Mouse (Mus musculus) lung, embryonic 16.5 days (tissue): ENCODE measurements around the gene Lgi4. TPM values are rescaled to one million over a fixed set of nuclear protein-coding genes. Genes with fewer than 3 reads are reported as not detected.
A peak's percentile ranks its signal among the peaks of the same experiment; 100 is the strongest.

Source experiments
- ATAC-seq: fragments of 200-750 bp; cut with Nextera tagmentation; 2 replicates; pipeline ENCODE4 v1.8.0; 2017; ENCODE audit warnings: low read depth, mild to moderate bottlenecking, moderate library complexity
- H3K27ac ChIP-seq: fragments of 300-500 bp; sonication (generic); 2 replicates; pipeline ENCODE4 v1.5.1; 2014; ENCODE audit warnings: mild to moderate bottlenecking, control low read depth, low read length
- H3K27me3 ChIP-seq: fragments of 300-500 bp; sonication (generic); 2 replicates; pipeline ENCODE4 v1.6.1; 2014; ENCODE audit warnings: low read depth, low read length, mixed read lengths; ENCODE audit not compliant: control insufficient read depth, insufficient read depth
- H3K36me3 ChIP-seq: fragments of 300-500 bp; sonication (generic); 2 replicates; pipeline ENCODE4 v1.6.1; 2014; ENCODE audit warnings: low read length; ENCODE audit not compliant: control insufficient read depth, insufficient read depth
- H3K4me1 ChIP-seq: fragments of 300-500 bp; sonication (generic); replicated peaks from 2 replicates; pipeline ENCODE4 v1.6.1; 2014; ENCODE audit warnings: low read length, mixed read lengths; ENCODE audit not compliant: control insufficient read depth, insufficient read depth
- H3K4me2 ChIP-seq: fragments of 300-500 bp; sonication (generic); 2 replicates; pipeline ENCODE4 v1.6.1; 2014; ENCODE audit warnings: low read depth, low read length, control low read depth
- H3K4me3 ChIP-seq: fragments of 300-500 bp; sonication (generic); 2 replicates; pipeline ENCODE4 v1.5.1; 2014; ENCODE audit warnings: mild to moderate bottlenecking, low read length, control low read depth
- H3K9ac ChIP-seq: fragments of 300-500 bp; sonication (generic); 2 replicates; pipeline ENCODE4 v1.6.1; 2014; ENCODE audit warnings: low read length, control low read depth
- H3K9me3 ChIP-seq: fragments of 300-500 bp; sonication (generic); 2 replicates; pipeline ENCODE4 v1.6.1; 2016; ENCODE audit warnings: low read length; ENCODE audit not compliant: control insufficient read depth
- WGBS: fragments of 180-500 bp; shearing (Covaris S2); extraction: QIAGEN DNeasy Blood & Tissue Kit; methylation state at CpG from one replicate; pipeline ENCODE4 v1.1.7; 2014; 5-methylcytosine and 5-hydroxymethylcytosine counted together
- polyA plus RNA-seq: library from polyadenylated mRNA; unstranded; fragments of >200 nt; fragmentation: Nextera tagmentation; extraction: Ambion mirVana; gene quantifications from 2 replicates; pipeline ENCODE4 v1.2.1, GENCODE M21; 2015

The Lgi4 gene
- polyA plus RNA-seq, 1 experiment from 2014 or later = 0.38 TPM

- no peak overlapping the region for H3K4me3 ChIP-seq
- 30% methylated on average over 5 of the region's 5 CpGs for WGBS
- no peak overlapping the region; the same call in 1 of the 2 replicates for H3K9ac ChIP-seq
- peaks cover 14% of the 10 kb centered on the region for H3K4me1 ChIP-seq
- peak; percentile 58; the same call in 1 of the 2 replicates for ATAC-seq
- no peaks in the 10 kb centered on the region for H3K36me3 ChIP-seq
- no peaks in the 10 kb centered on the region for H3K27me3 ChIP-seq
- no peak overlapping the region for H3K4me2 ChIP-seq
- H3K9me3 ChIP-seq = no peaks in the 10 kb centered on the region
- no peak overlapping the region for H3K27ac ChIP-seq
These were observed 8.7 kb downstream of the Lgi4 start for GRCm38 (mm10) chr7:31067836-31068235.

GRCm38 (mm10) chr7:31069491-31069890 is 10.3 kb downstream of the Lgi4 start:
- H3K4me3 ChIP-seq = no peak overlapping the region
- H3K9ac ChIP-seq = no peak overlapping the region
- no peak for ATAC-seq
- H3K36me3 ChIP-seq = no peaks in the 10 kb centered on the region
- 82% methylated on average over 14 of the region's 14 CpGs for WGBS
- no peak overlapping the region for H3K4me2 ChIP-seq
- H3K27ac ChIP-seq = no peak overlapping the region
- no peaks in the 10 kb centered on the region for H3K9me3 ChIP-seq
- no peaks in the 10 kb centered on the region for H3K27me3 ChIP-seq
- H3K4me1 ChIP-seq = peaks cover 17% of the 10 kb centered on the region

- 82% methylated on average over 6 of the region's 6 CpGs for WGBS
- H3K4me2 ChIP-seq = no peak overlapping the region
- no peaks in the 10 kb centered on the region for H3K36me3 ChIP-seq
- H3K4me3 ChIP-seq = no peak overlapping the region
- H3K4me1 ChIP-seq = peaks cover 20% of the 10 kb centered on the region
- H3K9me3 ChIP-seq = no peaks in the 10 kb centered on the region
- H3K27ac ChIP-seq = no peak overlapping the region
- no peaks in the 10 kb centered on the region for H3K27me3 ChIP-seq
- ATAC-seq = no peak
- no peak overlapping the region for H3K9ac ChIP-seq
These were observed 11.2 kb downstream of the Lgi4 start for GRCm38 (mm10) chr7:31070324-31070723.

- no peak for ATAC-seq
- whole genome bisulfite sequencing = 49% methylated on average over 9 of the region's 9 CpGs
- Histone ChIP-seq H3K4me3 (no peak overlapping the region), H3K9ac (no peak overlapping the region), H3K9me3 (no peaks in the 10 kb centered on the region), H3K4me2 (no peak overlapping the region), H3K36me3 (no peaks in the 10 kb centered on the region), H3K27ac (no peak overlapping the region), H3K27me3 (no peaks in the 10 kb centered on the region), H3K4me1 (peaks cover 25% of the 10 kb centered on the region)
These were observed 13.2 kb downstream of the Lgi4 start for GRCm38 (mm10) chr7:31072326-31072725.

- no peaks in the 10 kb centered on the region for H3K9me3 ChIP-seq
- H3K4me2 ChIP-seq = no peak overlapping the region
- no peak for ATAC-seq
- H3K36me3 ChIP-seq = no peaks in the 10 kb centered on the region
- H3K4me3 ChIP-seq = no peak overlapping the region
- H3K9ac ChIP-seq = no peak overlapping the region
- H3K4me1 ChIP-seq = peaks cover 19% of the 10 kb centered on the region
- no peak overlapping the region for H3K27ac ChIP-seq
- H3K27me3 ChIP-seq = no peaks in the 10 kb centered on the region
These were observed 14.4 kb downstream of the Lgi4 start for GRCm38 (mm10) chr7:31073546-31073945.

- ATAC-seq = peak; percentile 34; the same call in 1 of the 2 replicates
- Histone ChIP-seq H3K27me3 (no peaks in the 10 kb centered on the region), H3K9me3 (no peaks in the 10 kb centered on the region), H3K36me3 (no peaks in the 10 kb centered on the region), H3K4me1 (peaks cover 19% of the 10 kb centered on the region), H3K9ac (no peak overlapping the region), H3K4me2 (no peak overlapping the region), H3K4me3 (no peak overlapping the region), H3K27ac (0 out of 2 replicates have a peak overlapping the region, but pooled peaks have one; percentile 18)
- 58% methylated on average over 7 of the region's 7 CpGs for WGBS
These were observed 15.0 kb downstream of the Lgi4 start for GRCm38 (mm10) chr7:31074061-31074712.

GRCm38 (mm10) chr7:31074713-31075069 is 15.5 kb downstream of the Lgi4 start:
- no peak for ATAC-seq
- Histone ChIP-seq H3K27me3 (no peaks in the 10 kb centered on the region), H3K4me3 (no peak overlapping the region), H3K9me3 (no peaks in the 10 kb centered on the region), H3K9ac (no peak overlapping the region), H3K27ac (0 out of 2 replicates have a peak overlapping the region, but pooled peaks have one; percentile 18), H3K36me3 (no peaks in the 10 kb centered on the region), H3K4me1 (peaks cover 19% of the 10 kb centered on the region), H3K4me2 (no peak overlapping the region)
- WGBS = 60% methylated on average over 5 of the region's 5 CpGs

- Histone ChIP-seq H3K4me1 (peaks cover 19% of the 10 kb centered on the region), H3K9me3 (no peaks in the 10 kb centered on the region), H3K9ac (peak within 1 kb of the TSS; percentile 42), H3K27me3 (no peaks in the 10 kb centered on the region), H3K4me3 (peak within 1 kb of the TSS; percentile 34), H3K4me2 (peak within 1 kb of the TSS; percentile 44), H3K36me3 (no peaks in the 10 kb centered on the region), H3K27ac (peak within 1 kb of the TSS; percentile 33)
- ATAC-seq = peak; percentile 86
- 34% methylated on average over 5 of the region's 5 CpGs for WGBS
These were observed 17.4 kb downstream of the Lgi4 start, which contains the start of gene Fxyd3 for GRCm38 (mm10) chr7:31076492-31076891. Gene Fxyd3 (minus strand): TSS chr7:31076704.

GRCm38 (mm10) chr7:31077470-31077869 is 18.3 kb downstream of the Lgi4 start:
- Histone ChIP-seq H3K4me1 (peaks cover 15% of the 10 kb centered on the region), H3K4me2 (no peak overlapping the region), H3K9me3 (no peaks in the 10 kb centered on the region), H3K36me3 (no peaks in the 10 kb centered on the region), H3K27ac (no peak overlapping the region), H3K4me3 (no peak overlapping the region), H3K9ac (no peak overlapping the region), H3K27me3 (no peaks in the 10 kb centered on the region)
- no peak for ATAC-seq
- 42% methylated on average over 6 of the region's 6 CpGs for WGBS
